Mouse (Mus musculus): ENCODE results near the gene Cpt1a.

GRCm38 (mm10) chr19:3336485-3337255 is 14.5 kb downstream of the Cpt1a start:
- no peak for TF ChIP-seq POLR2A (IDR thresholded peaks at IDR 0.05; ENCODE audit: control insufficient read depth, extremely low read depth, insufficient read depth, low read length, poor library complexity)
- TF ChIP-seq CTCF (IDR thresholded peaks at IDR 0.05; ENCODE audit: borderline replicate concordance, control insufficient read depth, extremely low read depth, insufficient read depth, low read length, poor library complexity), result no peak
